Mouse (Mus musculus) lung, postnatal 0 days (tissue): ENCODE measurements at regions not wholly inside any gene's neighbourhood (a gene's known extent, or its start where the extent isn't known, plus 50 kb on each side); places are given as distances from the start of the nearest gene placed in this dataset.

Experiments
- ATAC-seq: fragments of 200-750 bp; cut with Nextera tagmentation; 2 replicates; pipeline ENCODE4 v1.8.0; 2017; ENCODE audit warnings: moderate library complexity
- DNase-seq: peaks from one replicate; pipeline ENCODE4 v3.0.0-alpha.2; 2016; ENCODE audit warnings: low spot score
- H3K27ac ChIP-seq: fragments of 300-500 bp; sonication (generic); 2 replicates; pipeline ENCODE4 v1.5.1; 2014; ENCODE audit warnings: antibody characterized with exemption, mild to moderate bottlenecking, low read length, mixed read lengths
- H3K27me3 ChIP-seq: fragments of 300-500 bp; sonication (generic); replicated peaks from 2 replicates; pipeline ENCODE4 v1.6.1; 2014; ENCODE audit warnings: low read length, mixed read lengths; ENCODE audit not compliant: insufficient read depth
- H3K36me3 ChIP-seq: fragments of 300-500 bp; sonication (generic); 2 replicates; pipeline ENCODE4 v1.6.1; 2014; ENCODE audit warnings: low read length, mixed read lengths; ENCODE audit not compliant: insufficient read depth
- H3K4me1 ChIP-seq: fragments of 300-500 bp; sonication (generic); 2 replicates; pipeline ENCODE4 v1.6.1; 2014; ENCODE audit warnings: antibody characterized with exemption, low read depth, low read length, mixed read lengths; ENCODE audit not compliant: insufficient read depth
- H3K4me2 ChIP-seq: fragments of 300-500 bp; sonication (generic); replicated peaks from 2 replicates; pipeline ENCODE4 v1.6.1; 2014; ENCODE audit warnings: low read depth, mild to moderate bottlenecking, low read length, moderate library complexity, mixed read lengths
- H3K4me3 ChIP-seq: fragments of 300-500 bp; sonication (generic); 2 replicates; pipeline ENCODE4 v1.5.1; 2014; ENCODE audit warnings: low read depth, low read length
- H3K9ac ChIP-seq: fragments of 300-500 bp; sonication (generic); replicated peaks from 2 replicates; pipeline ENCODE4 v1.6.1; 2014; ENCODE audit warnings: low read depth, mild to moderate bottlenecking
- H3K9me3 ChIP-seq: fragments of 300-500 bp; sonication (generic); 2 replicates; pipeline ENCODE4 v1.6.1; 2016; ENCODE audit warnings: low read length, mixed read lengths
- CTCF ChIP-seq: IDR thresholded peaks from 2 replicates; pipeline ENCODE4 v1.5.1; 2016; ENCODE audit warnings: antibody characterized with exemption, mild to moderate bottlenecking
- EP300 ChIP-seq: IDR thresholded peaks from 2 replicates; pipeline ENCODE4 v1.6.1; 2016; ENCODE audit warnings: antibody characterized with exemption, mild to moderate bottlenecking, control low read depth
- WGBS: fragments of 180-500 bp; shearing (Covaris S2); extraction: QIAGEN DNeasy Blood & Tissue Kit; methylation state at CpG from one replicate; pipeline ENCODE4 v1.1.7; 2014; 5-methylcytosine and 5-hydroxymethylcytosine counted together

- DNase-seq (no peak), ATAC-seq (no peak)
- Histone ChIP-seq H3K27me3 (no peaks in the 10 kb centered on the region), H3K4me3 (no peak overlapping the region), H3K9me3 (no peaks in the 10 kb centered on the region), H3K9ac (no peak overlapping the region), H3K27ac (no peak overlapping the region), H3K4me2 (no peak overlapping the region), H3K4me1 (no peaks in the 10 kb centered on the region), H3K36me3 (no peaks in the 10 kb centered on the region)
- whole genome bisulfite sequencing, result 73% methylated on average over 5 of the region's 5 CpGs
- TF ChIP-seq EP300, result no peak
- no peak for TF ChIP-seq CTCF
Observed at GRCm38 (mm10) chr15:61588956-61589355, 666.1 kb upstream of the A1bg start.

DNA sequence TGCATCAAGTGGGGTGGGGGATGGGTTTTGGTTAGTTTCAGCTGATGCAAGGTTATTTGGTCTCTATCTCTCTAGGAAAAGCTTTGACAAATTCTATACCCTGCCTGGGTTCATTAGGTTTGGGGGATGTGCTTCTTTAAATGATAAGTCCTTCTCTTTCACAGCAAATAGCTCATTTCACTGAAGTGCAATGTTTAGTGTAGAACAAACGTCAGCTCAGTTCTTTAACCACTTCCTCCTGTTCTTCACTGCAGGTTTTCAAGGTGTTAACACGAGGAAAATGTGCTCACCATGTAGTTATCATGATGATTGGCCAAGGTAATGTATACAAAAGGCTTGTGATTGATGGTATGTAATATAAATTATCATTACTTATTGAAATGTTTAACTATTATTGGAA, 659.5 kb upstream of the A1bg start:
- DNase-seq (no peak), ATAC-seq (no peak)
- Histone ChIP-seq H3K4me2 (no peak overlapping the region), H3K9me3 (no peaks in the 10 kb centered on the region), H3K9ac (no peak overlapping the region), H3K36me3 (no peaks in the 10 kb centered on the region), H3K27ac (no peak overlapping the region), H3K27me3 (no peaks in the 10 kb centered on the region), H3K4me1 (no peaks in the 10 kb centered on the region), H3K4me3 (no peak overlapping the region)
- WGBS, result 34% methylated on average over 2 of the region's 2 CpGs
- TF ChIP-seq EP300, result no peak
- no peak for TF ChIP-seq CTCF

- Histone ChIP-seq H3K36me3 (no peaks in the 10 kb centered on the region), H3K9me3 (no peaks in the 10 kb centered on the region), H3K9ac (no peak overlapping the region), H3K4me3 (no peak overlapping the region), H3K4me1 (no peaks in the 10 kb centered on the region), H3K4me2 (no peak overlapping the region), H3K27me3 (no peaks in the 10 kb centered on the region), H3K27ac (no peak overlapping the region)
- DNase-seq, result no peak
- no peak for ATAC-seq
- TF ChIP-seq CTCF, result no peak
- TF ChIP-seq EP300, result no peak
Observed at GRCm38 (mm10) chr15:61563347-61563746, 640.5 kb upstream of the A1bg start.

DNA sequence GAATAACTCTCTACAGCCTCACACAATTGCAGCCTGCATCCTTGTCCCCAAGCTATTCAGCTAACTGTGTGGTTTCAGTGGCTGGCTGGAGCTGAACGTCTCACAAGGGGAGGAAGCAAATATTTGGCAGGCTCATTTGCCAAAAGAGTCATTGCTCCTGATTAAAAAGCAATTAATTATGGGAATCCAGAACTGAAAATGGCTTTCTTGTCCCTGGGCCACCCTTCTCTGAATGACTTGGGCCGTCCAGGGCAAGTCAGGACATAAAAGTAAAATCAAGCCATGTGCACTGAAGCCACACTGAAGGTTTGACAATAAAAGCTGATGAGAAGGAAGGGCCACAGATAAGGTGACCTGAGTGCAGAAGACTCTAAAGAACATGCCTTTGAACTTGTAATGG, 639.4 kb upstream of the A1bg start:
- no peaks in the 10 kb centered on the region for H3K4me1 ChIP-seq
- H3K9ac ChIP-seq, result no peak overlapping the region
- no peak for ATAC-seq
- WGBS, result 22% methylated on average over 2 of the region's 2 CpGs
- no peak overlapping the region for H3K27ac ChIP-seq
- H3K27me3 ChIP-seq, result no peaks in the 10 kb centered on the region
- TF ChIP-seq EP300 (no peak), CTCF (no peak)
- DNase-seq, result no peak
- no peaks in the 10 kb centered on the region for H3K36me3 ChIP-seq
- no peak overlapping the region for H3K4me3 ChIP-seq
- H3K4me2 ChIP-seq, result no peak overlapping the region
- H3K9me3 ChIP-seq, result no peaks in the 10 kb centered on the region

GRCm38 (mm10) chr15:61553908-61554307, 631.1 kb upstream of the A1bg start:
- H3K9ac ChIP-seq, result no peak overlapping the region
- H3K4me2 ChIP-seq, result no peak overlapping the region
- H3K27ac ChIP-seq, result no peak overlapping the region
- H3K27me3 ChIP-seq, result no peaks in the 10 kb centered on the region
- ATAC-seq (no peak), DNase-seq (no peak)
- no peaks in the 10 kb centered on the region for H3K36me3 ChIP-seq
- 65% methylated on average over 2 of the region's 2 CpGs for WGBS
- TF ChIP-seq CTCF, result no peak
- no peak for TF ChIP-seq EP300
- peaks cover 4% of the 10 kb centered on the region; the same call in 1 of the 2 replicates for H3K4me1 ChIP-seq
- no peaks in the 10 kb centered on the region for H3K9me3 ChIP-seq
- no peak overlapping the region for H3K4me3 ChIP-seq

DNA sequence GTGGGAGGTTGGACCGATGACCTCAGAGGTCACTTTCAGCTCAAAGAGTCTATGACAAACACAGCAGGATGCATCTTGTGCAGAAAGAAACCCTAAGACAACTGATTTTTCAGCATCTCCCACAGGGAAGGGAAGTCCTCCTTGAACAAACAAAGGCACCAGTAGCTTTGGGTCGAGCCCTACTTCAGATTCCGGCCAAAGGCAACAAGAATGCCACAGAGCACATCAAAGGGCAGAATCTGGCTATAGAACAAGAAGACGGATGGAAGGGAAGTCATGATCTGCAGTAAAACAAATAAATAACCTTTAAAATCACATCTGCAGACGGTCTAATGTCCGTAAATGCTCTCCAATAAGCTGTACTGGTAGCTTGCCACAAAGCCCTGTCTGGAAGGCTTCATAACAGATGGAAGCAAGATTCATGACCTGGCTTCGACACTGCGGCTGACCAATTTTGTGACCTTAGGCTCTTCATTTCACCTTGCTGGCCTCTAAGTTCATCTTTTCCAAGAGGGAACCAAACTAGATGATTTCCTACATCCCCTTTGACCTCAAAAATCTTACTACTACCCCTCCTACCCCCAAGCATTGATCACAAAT, 630.4 kb upstream of the A1bg start:
- ATAC-seq, result no peak

GRCm38 (mm10) chr15:61551206-61551605, 628.4 kb upstream of the A1bg start:
- Histone ChIP-seq H3K27ac (no peak overlapping the region), H3K9ac (no peak overlapping the region), H3K36me3 (no peaks in the 10 kb centered on the region), H3K4me1 (peaks cover 4% of the 10 kb centered on the region; the same call in 1 of the 2 replicates), H3K4me3 (no peak overlapping the region), H3K9me3 (no peaks in the 10 kb centered on the region), H3K27me3 (no peaks in the 10 kb centered on the region), H3K4me2 (no peak overlapping the region)
- TF ChIP-seq EP300, result no peak
- no peak for TF ChIP-seq CTCF
- DNase-seq (no peak), ATAC-seq (no peak)
- 86% methylated on average over 5 of the region's 5 CpGs for WGBS

More for the DNA sequence above, 630.4 kb upstream of the A1bg start:
- H3K9me3 ChIP-seq, result no peaks in the 10 kb centered on the region
- peaks cover 4% of the 10 kb centered on the region; the same call in 1 of the 2 replicates for H3K4me1 ChIP-seq
- H3K27me3 ChIP-seq, result no peaks in the 10 kb centered on the region
- TF ChIP-seq EP300 (no peak), CTCF (no peak)
- WGBS, result 51% methylated on average over 8 of the region's 8 CpGs
- no peak overlapping the region for H3K27ac ChIP-seq
- H3K4me3 ChIP-seq, result no peak overlapping the region
- no peak for DNase-seq
- no peak overlapping the region for H3K4me2 ChIP-seq
- H3K36me3 ChIP-seq, result no peaks in the 10 kb centered on the region
- H3K9ac ChIP-seq, result no peak overlapping the region
